Mouse (Mus musculus) gastrocnemius, adult 18-20 months (tissue): ENCODE measurements around the gene Gm20388. TPM values are rescaled to one million over a fixed set of nuclear protein-coding genes. Genes with fewer than 3 reads are reported as not detected.
"Not testable (repeated sequence)": the region's sequence is repeated elsewhere in the genome, so short reads cannot be mapped to it uniquely, and the experiment has no call there.

ENCODE experiments used
- DNase-seq: peaks from one replicate; pipeline ENCODE4 v3.0.0; 2021; ENCODE audit warnings: low spot score
- total RNA-seq, 2 experiments: library from RNA; stranded (reverse); gene quantifications; 2 replicates each; pipeline ENCODE4 v1.2.3; 2021

Gene Gm20388
- total RNA-seq, 2 experiments from 2014 or later, result 10.5 to 12.3 TPM

GRCm38 (mm10) chr8:121597492-121597891, 1686.9 kb downstream of the Gm20388 start:
- not testable (repeated sequence) for DNase-seq

- no peak for DNase-seq
Measured at GRCm38 (mm10) chr8:121598190-121598589, 1687.5 kb downstream of the Gm20388 start.

GRCm38 (mm10) chr8:121598892-121599291, 1688.3 kb downstream of the Gm20388 start:
- DNase-seq, result peak; percentile 83

- no peak for DNase-seq
Measured at GRCm38 (mm10) chr8:121599842-121600241, 1689.2 kb downstream of the Gm20388 start.

- no peak for DNase-seq
Measured at GRCm38 (mm10) chr8:121602411-121602810, 1691.8 kb downstream of the Gm20388 start.

GRCm38 (mm10) chr8:121602860-121603259, 1692.2 kb downstream of the Gm20388 start:
- DNase-seq, result peak; percentile 83

- DNase-seq, result no peak
Measured at GRCm38 (mm10) chr8:121603801-121604200, 1693.2 kb downstream of the Gm20388 start.

- DNase-seq, result no peak
Measured at GRCm38 (mm10) chr8:121607661-121608060, 1697.0 kb downstream of the Gm20388 start.

GRCm38 (mm10) chr8:121609251-121609650, 1698.6 kb downstream of the Gm20388 start:
- no peak for DNase-seq

GRCm38 (mm10) chr8:121609916-121610315, 1699.3 kb downstream of the Gm20388 start:
- DNase-seq, result no peak

- no peak for DNase-seq
Measured at GRCm38 (mm10) chr8:121613419-121613818, 1702.8 kb downstream of the Gm20388 start.

GRCm38 (mm10) chr8:121619401-121619995, 1708.9 kb downstream of the Gm20388 start:
- peak; percentile 67 for DNase-seq

- DNase-seq, result no peak
Measured at GRCm38 (mm10) chr8:121620801-121621516, 1710.3 kb downstream of the Gm20388 start.

GRCm38 (mm10) chr8:121621879-121622278, 1711.2 kb downstream of the Gm20388 start:
- DNase-seq, result no peak

GRCm38 (mm10) chr8:121623043-121623442, 1712.4 kb downstream of the Gm20388 start:
- no peak for DNase-seq

- no peak for DNase-seq
Measured at GRCm38 (mm10) chr8:121628681-121629080, 1718.0 kb downstream of the Gm20388 start.

- no peak for DNase-seq
Measured at GRCm38 (mm10) chr8:121631645-121632071, 1721.0 kb downstream of the Gm20388 start.

- DNase-seq, result no peak
Measured at GRCm38 (mm10) chr8:121632401-121632800, 1721.8 kb downstream of the Gm20388 start.

- no peak for DNase-seq
Measured at GRCm38 (mm10) chr8:121635534-121635933, 1724.9 kb downstream of the Gm20388 start.

- no peak for DNase-seq
Measured at GRCm38 (mm10) chr8:121636180-121636579, 1725.5 kb downstream of the Gm20388 start.

GRCm38 (mm10) chr8:121642804-121643203, 1732.2 kb downstream of the Gm20388 start:
- no peak for DNase-seq

GRCm38 (mm10) chr8:121643384-121643783, 1732.7 kb downstream of the Gm20388 start:
- no peak for DNase-seq
